Mouse (Mus musculus): Measurements from ENCODE around the gene Krtap1-3.
"Not testable (repeated sequence)": the region's sequence is repeated elsewhere in the genome, so short reads cannot be mapped to it uniquely, and the experiment has no call there.

Krtap1-3 gene

GRCm38 (mm10) chr11:99590981-99591380, at the start of gene Krtap1-3:
Krtap1-3 (minus strand) TSS chr11:99591339.
- DNase-seq (ENCODE audit: low spot score in 2 of 2) = no peak

DNA sequence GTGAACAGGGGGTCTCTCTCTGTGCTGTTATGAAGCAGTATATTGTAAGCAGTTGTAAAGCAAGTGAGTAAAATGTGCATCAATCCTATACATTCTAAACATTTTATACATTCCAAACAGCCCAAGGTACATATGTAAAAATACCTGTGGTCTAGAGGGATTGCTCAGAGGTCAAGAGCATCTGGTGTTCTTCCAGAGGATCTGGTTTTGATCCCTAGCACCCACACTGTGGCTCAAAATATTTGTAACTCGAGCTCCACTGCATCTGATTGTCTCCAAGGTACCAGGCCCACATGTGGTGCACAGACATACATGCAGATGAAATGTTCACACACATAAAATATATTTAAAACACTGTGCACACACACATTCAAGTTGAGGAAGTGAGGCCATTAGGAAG, 49.8 kb upstream of the Krtap1-3 start:
- DNase-seq (ENCODE audit: low spot score in 2 of 2) = no peak

DNA sequence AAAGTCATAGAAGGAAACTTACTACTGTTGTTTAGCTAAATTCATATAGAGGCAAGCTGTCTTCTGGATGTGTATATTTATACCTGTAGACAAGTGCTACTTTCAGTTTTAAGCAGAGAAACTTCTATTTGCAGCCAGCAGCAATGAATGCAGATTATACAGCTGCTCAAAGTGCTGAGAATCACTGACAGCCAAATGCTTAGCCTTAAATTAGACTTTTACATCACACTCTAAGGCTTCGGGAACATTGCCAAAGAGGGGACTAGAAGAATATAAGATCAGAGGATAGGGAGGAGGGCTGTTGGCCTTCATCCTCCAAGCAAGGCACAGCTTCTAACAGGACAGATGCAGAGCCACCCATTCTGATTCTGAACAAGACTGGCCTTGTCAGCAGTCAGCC, 45.9 kb upstream of the Krtap1-3 start:
- DNase-seq (ENCODE audit: low spot score in 2 of 2) = no peak

- no peak for DNase-seq (ENCODE audit: low spot score in 2 of 2)
These were observed 43.6 kb upstream of the Krtap1-3 start, which contains the start of gene Krtap4-2 for GRCm38 (mm10) chr11:99634653-99635134. Krtap4-2 (minus strand) TSS chr11:99635084.

- no peak for DNase-seq (ENCODE audit: low spot score in 2 of 2)
These were observed 42.2 kb upstream of the Krtap1-3 start for GRCm38 (mm10) chr11:99633293-99633692.

- no peak for DNase-seq (ENCODE audit: low spot score in 2 of 2)
These were observed 39.8 kb upstream of the Krtap1-3 start for GRCm38 (mm10) chr11:99630890-99631289.

- DNase-seq (ENCODE audit: low spot score in 2 of 2) = no peak
These were observed 37.0 kb upstream of the Krtap1-3 start, which contains the start of gene Krtap4-1 for GRCm38 (mm10) chr11:99628138-99628537. Krtap4-1 (minus strand) TSS chr11:99628238.

- DNase-seq (ENCODE audit: low spot score in 2 of 2) = no peak
These were observed 29.2 kb upstream of the Krtap1-3 start, which contains the start of gene Gm11562 for GRCm38 (mm10) chr11:99620335-99620734. Gm11562 (minus strand) TSS chr11:99620435.

DNA sequence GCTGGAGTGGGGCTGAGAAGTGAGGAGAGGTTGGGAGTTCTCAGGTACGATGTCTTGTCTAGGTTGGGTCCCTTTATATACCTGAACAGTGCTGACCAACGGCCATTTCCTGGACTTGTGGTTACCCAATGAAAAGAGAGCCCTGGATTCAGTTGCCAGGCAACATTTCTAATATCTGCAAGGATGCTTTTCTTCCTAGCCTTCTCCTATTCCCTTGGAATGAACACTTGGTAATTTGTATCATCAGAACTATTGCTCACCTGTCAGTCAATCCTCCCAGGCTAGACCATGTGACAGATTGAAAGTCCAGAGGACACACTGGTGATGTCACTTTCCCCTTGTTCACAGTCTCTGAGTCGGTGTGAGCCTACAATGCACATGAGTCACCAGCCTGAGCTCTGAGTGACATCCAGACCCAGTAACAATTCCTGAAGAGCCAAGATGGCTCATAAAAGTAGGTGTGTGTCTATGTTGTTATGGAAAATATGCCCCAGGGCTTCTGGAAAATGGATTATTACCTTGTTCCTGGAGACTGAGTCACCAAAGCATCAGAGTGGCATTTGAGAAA, 23.7 kb upstream of the Krtap1-3 start, which contains the start of gene Krtap2-4:
Gene Krtap2-4 (minus strand): TSS at position 51 of the 568 bp plus-strand sequence.
- no peak for DNase-seq (ENCODE audit: low spot score in 2 of 2)

GRCm38 (mm10) chr11:99610089-99610488, 18.9 kb upstream of the Krtap1-3 start, which contains the start of gene Gm11937:
Gm11937 (minus strand) TSS chr11:99610189.
- DNase-seq (ENCODE audit: low spot score in 2 of 2) = not testable (repeated sequence)

DNA sequence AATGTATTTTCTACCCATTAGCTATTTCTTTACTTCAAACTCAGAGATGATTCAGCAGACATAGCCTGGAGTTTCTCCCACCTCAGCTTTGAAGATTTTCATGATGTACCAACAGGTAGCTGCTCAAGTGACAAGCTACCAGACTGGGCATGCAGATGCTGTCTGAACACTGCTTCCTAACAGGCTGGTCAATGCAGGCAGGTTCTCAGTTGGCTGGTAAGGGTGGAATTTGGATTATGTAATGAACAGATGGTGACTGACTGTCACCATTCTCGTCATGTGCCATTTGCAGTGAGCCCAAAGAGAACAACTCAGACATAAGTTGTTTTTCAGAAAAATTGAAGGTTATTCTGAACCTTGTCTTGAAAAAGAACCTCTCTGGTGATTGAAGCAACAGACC, 18.0 kb upstream of the Krtap1-3 start:
- DNase-seq (ENCODE audit: low spot score in 2 of 2) = no peak

- DNase-seq (ENCODE audit: low spot score in 2 of 2) = not testable (repeated sequence)
These were observed 12.1 kb upstream of the Krtap1-3 start, which contains the start of gene Gm11938 for GRCm38 (mm10) chr11:99603208-99603607. Gm11938 (minus strand) TSS chr11:99603308.

GRCm38 (mm10) chr11:99597742-99598141, 6.6 kb upstream of the Krtap1-3 start, which contains the start of gene Krtap9-3:
Krtap9-3 (minus strand) TSS chr11:99598105.
- not testable (repeated sequence) for DNase-seq (ENCODE audit: low spot score in 2 of 2)

DNA sequence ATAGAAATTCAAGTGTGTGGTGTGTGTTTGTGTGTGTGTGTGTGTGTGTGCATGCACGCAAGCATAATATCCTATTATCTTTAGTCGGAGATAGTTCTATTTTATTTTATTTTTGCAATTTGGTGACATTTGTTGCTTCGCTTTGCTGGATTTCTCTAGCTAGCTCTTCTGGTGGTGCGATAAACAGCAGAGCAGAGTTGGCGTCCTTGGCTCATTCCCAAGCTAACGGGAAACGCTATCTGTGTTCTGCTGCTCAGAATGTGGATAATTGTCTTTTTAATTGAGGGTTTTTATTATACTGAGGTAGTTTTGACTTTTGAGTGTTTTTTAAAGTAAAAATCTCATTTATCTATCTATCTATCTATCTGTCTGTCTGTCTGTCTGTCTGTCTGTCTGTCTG, 6.0 kb downstream of the Krtap1-3 start:
- DNase-seq (ENCODE audit: low spot score in 2 of 2) = no peak

DNA sequence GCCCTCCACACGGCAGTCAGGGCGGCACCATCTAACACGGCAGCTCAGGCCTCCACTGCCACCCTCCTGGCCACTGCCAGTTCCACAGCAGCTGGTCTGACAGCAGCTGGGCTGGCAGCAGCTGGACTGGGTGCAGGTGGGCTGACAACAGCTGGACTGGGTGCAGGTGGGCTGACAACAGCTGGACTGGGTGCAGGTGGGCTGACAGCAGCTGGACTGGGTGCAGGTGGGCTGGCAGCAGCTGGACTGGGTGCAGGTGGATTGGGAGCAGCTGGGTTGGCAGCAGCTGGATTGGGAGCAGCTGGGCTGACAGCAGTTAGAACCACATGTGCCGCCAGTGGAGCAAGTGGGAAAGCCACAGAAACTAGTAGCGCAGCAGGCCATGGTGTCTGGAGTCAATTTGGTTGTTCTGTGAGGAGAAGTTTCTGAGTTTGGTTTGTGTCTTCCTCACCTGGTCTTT, 7.9 kb downstream of the Krtap1-3 start, which contains the start of gene Krtap1-4:
Gene Krtap1-4 (minus strand): TSS at position 410 of the 460 bp plus-strand sequence.
- DNase-seq (ENCODE audit: low spot score in 2 of 2) = no peak

- DNase-seq (ENCODE audit: low spot score in 2 of 2) = no peak
These were observed 9.6 kb downstream of the Krtap1-3 start for GRCm38 (mm10) chr11:99581564-99581963.

DNA sequence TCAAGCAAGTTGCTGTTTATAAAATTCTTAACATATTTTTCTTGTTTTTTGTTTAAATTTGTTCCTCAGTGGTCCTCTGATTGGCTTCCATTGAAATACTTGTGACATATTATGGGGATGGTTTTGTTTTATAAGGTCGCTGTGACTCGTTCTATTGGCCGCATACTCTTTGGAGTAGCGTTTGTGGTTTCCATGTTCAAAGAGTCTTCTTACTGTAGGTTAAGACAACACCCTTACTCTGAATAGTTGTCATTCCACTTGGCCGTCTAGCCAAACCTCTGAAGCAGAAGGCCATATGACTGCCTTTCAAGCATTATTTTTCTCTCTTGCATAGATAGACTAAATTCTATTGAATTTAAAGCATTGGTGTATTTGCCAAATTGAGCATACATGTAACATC, 10.1 kb downstream of the Krtap1-3 start:
- no peak for DNase-seq (ENCODE audit: low spot score in 2 of 2)

GRCm38 (mm10) chr11:99580636-99581035, 10.5 kb downstream of the Krtap1-3 start, which contains the start of gene Krtap1-5:
Krtap1-5 (minus strand) TSS chr11:99581016.
- DNase-seq (ENCODE audit: low spot score in 2 of 2) = no peak

- peak; percentile 23 to 65 for DNase-seq (ENCODE audit: low spot score in 2 of 2)
These were observed 17.0 kb downstream of the Krtap1-3 start for GRCm38 (mm10) chr11:99574106-99574505.

- no peak for DNase-seq (ENCODE audit: low spot score in 2 of 2)
These were observed 18.0 kb downstream of the Krtap1-3 start for GRCm38 (mm10) chr11:99573164-99573563.

- no peak for DNase-seq (ENCODE audit: low spot score in 2 of 2)
These were observed 24.6 kb downstream of the Krtap1-3 start, which contains the start of gene Krtap3-1 for GRCm38 (mm10) chr11:99566530-99566929. Krtap3-1 (minus strand) TSS chr11:99566630.

DNA sequence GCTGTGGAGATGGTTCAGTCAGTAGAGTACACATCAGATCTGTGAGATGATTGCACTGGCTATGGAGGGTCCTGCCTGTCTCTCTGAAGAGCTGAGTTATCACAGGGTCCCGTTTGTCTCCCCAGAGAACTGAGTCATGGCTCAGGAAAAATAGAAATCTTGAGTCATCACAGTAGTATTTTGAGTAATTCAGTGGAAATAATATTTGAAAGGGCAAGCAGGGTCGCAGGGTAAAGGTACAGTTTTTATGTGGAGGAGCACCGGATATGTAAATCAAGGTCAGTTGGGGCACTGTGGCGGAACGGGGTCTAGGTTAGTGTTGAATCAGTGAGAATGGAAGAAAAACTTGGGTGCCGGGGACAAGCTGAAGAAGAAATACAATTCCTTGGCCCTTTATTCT, 28.6 kb downstream of the Krtap1-3 start:
- no peak for DNase-seq (ENCODE audit: low spot score in 2 of 2)

GRCm38 (mm10) chr11:99559366-99559765, 31.8 kb downstream of the Krtap1-3 start, which contains the start of gene Gm11939:
Gm11939 (minus strand) TSS chr11:99559466.
- no peak for DNase-seq (ENCODE audit: low spot score in 2 of 2)

Measured in thymus, postnatal 10 days (tissue).